Mouse (Mus musculus) kidney, adult 2 months (tissue): ENCODE data around the gene Sema4b.

Source experiments
- CTCF ChIP-seq: fragments of 200-500 bp; conservative IDR thresholded peaks from 2 replicates; pipeline ENCODE4 v1.5.1; 2011; ENCODE audit warnings: low read depth, mild to moderate bottlenecking, control low read depth, low read length, moderate library complexity, mixed read lengths; ENCODE audit not compliant: insufficient read depth, insufficient read length
- POLR2A ChIP-seq: fragments of 200-500 bp; IDR thresholded peaks from one replicate; pipeline ENCODE4 v1.6.1; 2011; ENCODE audit warnings: low read depth, low read length, control low read depth

DNA sequence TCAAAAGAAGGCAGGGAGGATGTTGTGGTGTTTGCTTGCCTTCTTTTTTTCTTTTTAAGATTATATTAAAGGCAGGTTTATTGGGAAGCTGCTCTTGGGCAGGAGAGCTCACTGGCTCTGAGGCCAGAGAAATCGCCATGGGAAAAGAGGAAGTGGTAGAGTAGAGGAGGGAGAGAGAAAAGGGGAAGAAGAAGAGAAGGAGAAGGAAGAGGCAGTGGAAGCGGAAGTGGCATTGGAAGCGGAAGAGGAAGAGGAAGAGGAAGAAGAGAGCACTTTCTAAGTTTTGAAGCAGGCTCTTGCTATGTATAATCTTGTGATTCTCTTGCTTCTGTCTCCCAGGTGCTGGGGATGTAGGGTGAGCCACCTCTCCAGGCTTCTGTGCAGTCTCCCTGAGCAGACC, 32.0 kb upstream of the Sema4b start:
- TF ChIP-seq CTCF: no peak
- no peak for TF ChIP-seq POLR2A
